In genomic region chr6:20673219-20673618, GRCm38 (mm10) we compare ENCODE assay signal across 26 mouse cellular contexts.
"Had no signal": no experiment of that assay in that cellular context is flagged by ENCODE, and none has a peak within 500 bp of the region (broad histone marks: within the 10 kb centered on the region; RNA-seq: fewer than 3 reads in every experiment).

No protein-coding gene starts in this region.

- DNase-seq: gastrocnemius, adult 2 months; gastrocnemius, postnatal 10 days; gastrocnemius, postnatal 25 days; heart, adult 18-20 months; heart, postnatal 10 days; heart, postnatal 4 days; kidney, adult 18-20 months; kidney, postnatal 10 days; kidney, postnatal 36 days; liver; liver, embryonic 13.5 days had no signal

- H3K4me1 ChIP-seq: heart, embryonic 10.5 days; heart, embryonic 12.5 days; hindbrain, embryonic 10.5 days; hindbrain, embryonic 12.5 days; intestine, embryonic 15.5 days; limb, embryonic 10.5 days; limb, embryonic 12.5 days; liver, embryonic 13.5 days had no signal

- H3K27me3 ChIP-seq: heart, embryonic 12.5 days; hindbrain, embryonic 12.5 days; intestine, embryonic 15.5 days; limb, embryonic 12.5 days; liver, embryonic 13.5 days had no signal

- H3K27ac ChIP-seq: gastrocnemius, adult 2 months; heart, embryonic 10.5 days; hindbrain, embryonic 10.5 days; hindbrain, embryonic 12.5 days; hindbrain, embryonic 14.5 days; intestine, embryonic 15.5 days; layer of hippocampus, adult 2 months; left cerebral cortex, adult 2 months; limb, embryonic 10.5 days; limb, embryonic 12.5 days; liver, embryonic 13.5 days had no signal

- ATAC-seq: forebrain, embryonic 16.5 days; hindbrain, embryonic 16.5 days; inflammation-experienced regulatory T-cells, adult 6 months; intestine, embryonic 15.5 days; intestine, postnatal 0 days had no signal

- H3K4me3 ChIP-seq: gastrocnemius, adult 2 months; heart, embryonic 10.5 days; heart, embryonic 12.5 days; hindbrain, embryonic 10.5 days; hindbrain, embryonic 12.5 days; intestine, embryonic 15.5 days; layer of hippocampus, adult 2 months; left cerebral cortex, adult 2 months; limb, embryonic 10.5 days; limb, embryonic 12.5 days; liver, embryonic 13.5 days had no signal

- H3K4me2 ChIP-seq: heart, embryonic 12.5 days; hindbrain, embryonic 12.5 days; hindbrain, embryonic 14.5 days; intestine, embryonic 15.5 days; limb, embryonic 12.5 days; liver, embryonic 11.5 days; liver, embryonic 13.5 days had no signal

- H3K9me3 ChIP-seq: heart, embryonic 10.5 days; heart, embryonic 12.5 days; hindbrain, embryonic 10.5 days; hindbrain, embryonic 12.5 days; intestine, embryonic 15.5 days; limb, embryonic 10.5 days; limb, embryonic 12.5 days; liver, embryonic 13.5 days had no signal

- H3K9ac ChIP-seq: heart, embryonic 12.5 days; hindbrain, embryonic 12.5 days; hindbrain, embryonic 14.5 days; intestine, embryonic 15.5 days; limb, embryonic 12.5 days; liver, embryonic 13.5 days had no signal

- H3K36me3 ChIP-seq: heart, embryonic 10.5 days; heart, embryonic 12.5 days; hindbrain, embryonic 10.5 days; hindbrain, embryonic 12.5 days; intestine, embryonic 15.5 days; limb, embryonic 10.5 days; limb, embryonic 12.5 days; liver, embryonic 13.5 days had no signal
